Mouse (Mus musculus): ENCODE data around the gene Taf5. TPM values are rescaled to one million over a fixed set of nuclear protein-coding genes. Genes with fewer than 3 reads are reported as not detected.

The Taf5 gene
- polyA plus RNA-seq, 1 experiment from 2014 or later, result 12.3 TPM

GRCm38 (mm10) chr19:47088226-47088625 is 20.7 kb downstream of the Taf5 start:
- Histone ChIP-seq H3K4me2 (ENCODE audit: low read depth, severe bottlenecking) (no peak overlapping the region), H3K9ac (ENCODE audit: low read length) (no peak overlapping the region), H3K36me3 (ENCODE audit: control insufficient read depth, insufficient read depth, low read length) (peaks cover 6% of the 10 kb centered on the region; the same call in 1 of the 2 replicates), H3K27me3 (ENCODE audit: control insufficient read depth, insufficient read depth, low read length) (no peaks in the 10 kb centered on the region), H3K9me3 (ENCODE audit: control insufficient read depth, low read length) (no peaks in the 10 kb centered on the region), H3K4me3 (ENCODE audit: low read depth, low read length) (no peak overlapping the region), H3K4me1 (ENCODE audit: control insufficient read depth, insufficient read depth, low read length) (peaks cover 4% of the 10 kb centered on the region; the same call in 1 of the 2 replicates), H3K27ac (replicated peaks; ENCODE audit: low read depth, low read length) (no peak overlapping the region)
- ATAC-seq (ENCODE audit: insufficient number of reproducible peaks, low FRiP score, low TSS enrichment, low read depth) (no peak), DNase-seq (ENCODE audit: low spot score) (no peak)
- 90% methylated on average over 3 of the region's 3 CpGs for WGBS

- Histone ChIP-seq H3K9me3 (ENCODE audit: control insufficient read depth, low read length) (no peaks in the 10 kb centered on the region), H3K27ac (replicated peaks; ENCODE audit: low read depth, low read length) (0 out of 2 replicates have a peak overlapping the region, but pooled peaks have one; percentile 9), H3K4me2 (ENCODE audit: low read depth, severe bottlenecking) (peak overlapping the region; percentile 81), H3K9ac (ENCODE audit: low read length) (peak overlapping the region; percentile 96), H3K27me3 (ENCODE audit: control insufficient read depth, insufficient read depth, low read length) (no peaks in the 10 kb centered on the region), H3K36me3 (ENCODE audit: control insufficient read depth, insufficient read depth, low read length) (peaks cover 7% of the 10 kb centered on the region; the same call in 1 of the 2 replicates), H3K4me3 (ENCODE audit: low read depth, low read length) (peak overlapping the region; percentile 90), H3K4me1 (ENCODE audit: control insufficient read depth, insufficient read depth, low read length) (peaks cover 4% of the 10 kb centered on the region; the same call in 1 of the 2 replicates)
- WGBS, result 2% methylated on average over 36 of the region's 36 CpGs
- ATAC-seq (ENCODE audit: insufficient number of reproducible peaks, low FRiP score, low TSS enrichment, low read depth) (peak; percentile 56; the same call in 1 of the 2 replicates), DNase-seq (ENCODE audit: low spot score) (no peak)
Measured at GRCm38 (mm10) chr19:47089718-47090525, 22.4 kb downstream of the Taf5 start.

- DNase-seq (ENCODE audit: low spot score), result peak; percentile 96
Measured at GRCm38 (mm10) chr19:47090550-47091156, 23.1 kb downstream of the Taf5 start, which contains the start of the genes Usmg5 and Pdcd11. Gene Usmg5 (minus strand): TSS chr19:47090647. Gene Pdcd11 (plus strand): TSS chr19:47090768.

GRCm38 (mm10) chr19:47101080-47101479 is 33.5 kb downstream of the Taf5 start:
- Histone ChIP-seq H3K9ac (ENCODE audit: low read length) (no peak overlapping the region), H3K27ac (replicated peaks; ENCODE audit: low read depth, low read length) (no peak overlapping the region), H3K36me3 (ENCODE audit: control insufficient read depth, insufficient read depth, low read length) (peaks cover 30% of the 10 kb centered on the region; the same call in 1 of the 2 replicates), H3K27me3 (ENCODE audit: control insufficient read depth, insufficient read depth, low read length) (no peaks in the 10 kb centered on the region), H3K4me3 (ENCODE audit: low read depth, low read length) (no peak overlapping the region), H3K9me3 (ENCODE audit: control insufficient read depth, low read length) (no peaks in the 10 kb centered on the region), H3K4me1 (ENCODE audit: control insufficient read depth, insufficient read depth, low read length) (no peaks in the 10 kb centered on the region), H3K4me2 (ENCODE audit: low read depth, severe bottlenecking) (no peak overlapping the region)
- WGBS, result 89% methylated on average over 5 of the region's 5 CpGs
- DNase-seq (ENCODE audit: low spot score) (no peak), ATAC-seq (ENCODE audit: insufficient number of reproducible peaks, low FRiP score, low TSS enrichment, low read depth) (no peak)

More at GRCm38 (mm10) chr19:47090550-47091156, 23.1 kb downstream of the Taf5 start, which contains the start of the genes Usmg5 and Pdcd11:
- H3K4me3 ChIP-seq (ENCODE audit: low read depth, low read length), result peak within 1 kb of the TSS; percentile 90
- peaks cover 6% of the 10 kb centered on the region; the same call in 1 of the 2 replicates for H3K36me3 ChIP-seq (ENCODE audit: control insufficient read depth, insufficient read depth, low read length)
- 0 out of 2 replicates have a peak within 1 kb of the TSS, but pooled peaks have one; percentile 9 for H3K27ac ChIP-seq (replicated peaks; ENCODE audit: low read depth, low read length)
- no peaks in the 10 kb centered on the region for H3K27me3 ChIP-seq (ENCODE audit: control insufficient read depth, insufficient read depth, low read length)
- under 1% methylated on average over 56 of the region's 56 CpGs for WGBS
- H3K4me1 ChIP-seq (ENCODE audit: control insufficient read depth, insufficient read depth, low read length), result peaks cover 4% of the 10 kb centered on the region; the same call in 1 of the 2 replicates
- H3K4me2 ChIP-seq (ENCODE audit: low read depth, severe bottlenecking), result peak within 1 kb of the TSS; percentile 81
- no peaks in the 10 kb centered on the region for H3K9me3 ChIP-seq (ENCODE audit: control insufficient read depth, low read length)
- ATAC-seq (ENCODE audit: insufficient number of reproducible peaks, low FRiP score, low TSS enrichment, low read depth), result peak; percentile 99
- peak within 1 kb of the TSS; percentile 96 for H3K9ac ChIP-seq (ENCODE audit: low read length)

- DNase-seq (ENCODE audit: low spot score) (no peak), ATAC-seq (ENCODE audit: insufficient number of reproducible peaks, low FRiP score, low TSS enrichment, low read depth) (no peak)
- H3K4me1 ChIP-seq (ENCODE audit: control insufficient read depth, insufficient read depth, low read length), result no peaks in the 10 kb centered on the region
- H3K27me3 ChIP-seq (ENCODE audit: control insufficient read depth, insufficient read depth, low read length), result no peaks in the 10 kb centered on the region
- no peak overlapping the region for H3K4me2 ChIP-seq (ENCODE audit: low read depth, severe bottlenecking)
- WGBS, result 94% methylated on average over 9 of the region's 9 CpGs
- H3K9ac ChIP-seq (ENCODE audit: low read length), result no peak overlapping the region
- no peak overlapping the region for H3K27ac ChIP-seq (replicated peaks; ENCODE audit: low read depth, low read length)
- no peaks in the 10 kb centered on the region for H3K9me3 ChIP-seq (ENCODE audit: control insufficient read depth, low read length)
- no peak overlapping the region for H3K4me3 ChIP-seq (ENCODE audit: low read depth, low read length)
- H3K36me3 ChIP-seq (ENCODE audit: control insufficient read depth, insufficient read depth, low read length), result peaks cover 45% of the 10 kb centered on the region
Measured at GRCm38 (mm10) chr19:47104641-47105271, 37.2 kb downstream of the Taf5 start.

- no peak overlapping the region for H3K4me3 ChIP-seq (ENCODE audit: low read depth, low read length)
- H3K9ac ChIP-seq (ENCODE audit: low read length), result no peak overlapping the region
- no peaks in the 10 kb centered on the region for H3K9me3 ChIP-seq (ENCODE audit: control insufficient read depth, low read length)
- DNase-seq (ENCODE audit: low spot score), result no peak
- no peak for ATAC-seq (ENCODE audit: insufficient number of reproducible peaks, low FRiP score, low TSS enrichment, low read depth)
- no peaks in the 10 kb centered on the region for H3K27me3 ChIP-seq (ENCODE audit: control insufficient read depth, insufficient read depth, low read length)
- H3K4me2 ChIP-seq (ENCODE audit: low read depth, severe bottlenecking), result no peak overlapping the region
- no peak overlapping the region for H3K27ac ChIP-seq (replicated peaks; ENCODE audit: low read depth, low read length)
- H3K4me1 ChIP-seq (ENCODE audit: control insufficient read depth, insufficient read depth, low read length), result no peaks in the 10 kb centered on the region
- 88% methylated on average over 2 of the region's 2 CpGs for WGBS
- H3K36me3 ChIP-seq (ENCODE audit: control insufficient read depth, insufficient read depth, low read length), result peaks cover 16% of the 10 kb centered on the region
Measured at GRCm38 (mm10) chr19:47118634-47119033, 51.1 kb downstream of the Taf5 start.

- Histone ChIP-seq H3K27me3 (ENCODE audit: control insufficient read depth, insufficient read depth, low read length) (no peaks in the 10 kb centered on the region), H3K9me3 (ENCODE audit: control insufficient read depth, low read length) (no peaks in the 10 kb centered on the region), H3K27ac (replicated peaks; ENCODE audit: low read depth, low read length) (no peak overlapping the region), H3K9ac (ENCODE audit: low read length) (no peak overlapping the region), H3K4me1 (ENCODE audit: control insufficient read depth, insufficient read depth, low read length) (no peaks in the 10 kb centered on the region), H3K4me3 (ENCODE audit: low read depth, low read length) (no peak overlapping the region), H3K4me2 (ENCODE audit: low read depth, severe bottlenecking) (no peak overlapping the region), H3K36me3 (ENCODE audit: control insufficient read depth, insufficient read depth, low read length) (peaks cover 23% of the 10 kb centered on the region)
- WGBS, result 43% methylated on average over 4 of the region's 4 CpGs
- no peak for ATAC-seq (ENCODE audit: insufficient number of reproducible peaks, low FRiP score, low TSS enrichment, low read depth)
- DNase-seq (ENCODE audit: low spot score), result no peak
Measured at GRCm38 (mm10) chr19:47121054-47121453, 53.5 kb downstream of the Taf5 start.

GRCm38 (mm10) chr19:47122802-47123201 is 55.3 kb downstream of the Taf5 start:
- Histone ChIP-seq H3K4me3 (ENCODE audit: low read depth, low read length) (no peak overlapping the region), H3K4me2 (ENCODE audit: low read depth, severe bottlenecking) (no peak overlapping the region), H3K9ac (ENCODE audit: low read length) (no peak overlapping the region), H3K27ac (replicated peaks; ENCODE audit: low read depth, low read length) (no peak overlapping the region), H3K4me1 (ENCODE audit: control insufficient read depth, insufficient read depth, low read length) (no peaks in the 10 kb centered on the region), H3K9me3 (ENCODE audit: control insufficient read depth, low read length) (no peaks in the 10 kb centered on the region), H3K27me3 (ENCODE audit: control insufficient read depth, insufficient read depth, low read length) (no peaks in the 10 kb centered on the region), H3K36me3 (ENCODE audit: control insufficient read depth, insufficient read depth, low read length) (peaks cover 25% of the 10 kb centered on the region)
- WGBS, result 31% methylated on average over 2 of the region's 2 CpGs
- DNase-seq (ENCODE audit: low spot score), result peak; percentile 60
- no peak for ATAC-seq (ENCODE audit: insufficient number of reproducible peaks, low FRiP score, low TSS enrichment, low read depth)

Data from limb, embryonic 11.5 days (tissue).